Mouse (Mus musculus) heart, embryonic 13.5 days (tissue): ENCODE results near the gene Rsph14. TPM values are rescaled to one million over a fixed set of nuclear protein-coding genes. Genes with fewer than 3 reads are reported as not detected.
"Not testable (repeated sequence)": the region's sequence is repeated elsewhere in the genome, so short reads cannot be mapped to it uniquely, and the experiment has no call there.

Experiments
- ATAC-seq: fragments of 200-750 bp; cut with Nextera tagmentation; 2 replicates; pipeline ENCODE4 v1.8.0; 2017; ENCODE audit warnings: moderate TSS enrichment; ENCODE audit not compliant: insufficient number of reproducible peaks, low FRiP score, low TSS enrichment; ENCODE audit errors: extremely low read depth
- H3K27ac ChIP-seq: fragments of 300-500 bp; sonication (generic); replicated peaks from 2 replicates; pipeline ENCODE4 v1.5.1; 2015; ENCODE audit warnings: moderate library complexity, mild to moderate bottlenecking, inconsistent platforms
- H3K27me3 ChIP-seq: fragments of 300-500 bp; sonication (generic); replicated peaks from 2 replicates; pipeline ENCODE4 v1.6.1; 2015; ENCODE audit warnings: mild to moderate bottlenecking, inconsistent platforms
- H3K36me3 ChIP-seq: fragments of 300-500 bp; sonication (generic); 2 replicates; pipeline ENCODE4 v1.6.1; 2015; ENCODE audit warnings: mild to moderate bottlenecking, inconsistent platforms
- H3K4me1 ChIP-seq: fragments of 300-500 bp; sonication (generic); 2 replicates; pipeline ENCODE4 v1.6.1; 2015; ENCODE audit warnings: inconsistent platforms
- H3K4me2 ChIP-seq: fragments of 300-500 bp; sonication (generic); 2 replicates; pipeline ENCODE4 v1.6.1; 2015; ENCODE audit warnings: inconsistent platforms, mild to moderate bottlenecking, moderate library complexity
- H3K4me3 ChIP-seq: fragments of 300-500 bp; sonication (generic); 2 replicates; pipeline ENCODE4 v1.5.1; 2015; ENCODE audit warnings: moderate library complexity, mild to moderate bottlenecking, inconsistent platforms
- H3K9ac ChIP-seq: fragments of 300-500 bp; sonication (generic); 2 replicates; pipeline ENCODE4 v1.6.1; 2015; ENCODE audit warnings: inconsistent platforms, mild to moderate bottlenecking, moderate library complexity
- H3K9me3 ChIP-seq: fragments of 300-500 bp; sonication (generic); 2 replicates; pipeline ENCODE4 v1.6.1; 2016; ENCODE audit warnings: inconsistent platforms
- WGBS: fragments of 180-500 bp; shearing (Covaris S2); methylation state at CpG from one replicate; pipeline ENCODE4 v1.1.7; 2015; ENCODE audit warnings: mixed read lengths; 5-methylcytosine and 5-hydroxymethylcytosine counted together
- polyA plus RNA-seq: library from polyadenylated mRNA; unstranded; fragments of >200 nt; fragmentation: Nextera tagmentation; extraction: Ambion mirVana; gene quantifications from 2 replicates; pipeline ENCODE4 v1.2.1, GENCODE M21; 2015

Rsph14 gene
- polyA plus RNA-seq, 1 experiment from 2014 or later: not detected

DNA sequence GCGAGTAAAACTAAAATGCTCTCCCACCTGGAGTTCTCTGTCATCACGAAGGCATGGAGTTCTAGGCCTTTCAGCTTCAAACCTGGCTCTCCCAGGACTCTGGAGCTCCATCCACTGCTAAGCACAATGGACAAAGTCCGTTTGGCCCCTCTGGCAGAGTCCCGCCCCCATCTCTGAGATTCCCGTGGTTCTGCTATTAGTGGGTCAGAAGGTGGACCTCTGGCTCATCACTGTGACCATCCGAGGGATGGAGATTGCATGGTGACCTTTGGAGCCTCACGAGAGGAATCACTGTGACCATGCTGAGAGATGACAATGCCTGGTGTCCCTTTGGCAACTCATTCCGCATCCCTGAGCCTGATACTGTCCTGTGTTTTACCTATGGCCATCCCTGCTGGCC, 20.5 kb upstream of the Rsph14 start:
- Histone ChIP-seq H3K9ac (no peak overlapping the region), H3K9me3 (no peaks in the 10 kb centered on the region), H3K4me1 (peaks cover 28% of the 10 kb centered on the region), H3K4me2 (no peak overlapping the region), H3K36me3 (no peaks in the 10 kb centered on the region), H3K27me3 (peaks cover 53% of the 10 kb centered on the region), H3K4me3 (no peak overlapping the region), H3K27ac (no peak overlapping the region)
- no peak for ATAC-seq
- WGBS: 79% methylated on average over 8 of the region's 8 CpGs

DNA sequence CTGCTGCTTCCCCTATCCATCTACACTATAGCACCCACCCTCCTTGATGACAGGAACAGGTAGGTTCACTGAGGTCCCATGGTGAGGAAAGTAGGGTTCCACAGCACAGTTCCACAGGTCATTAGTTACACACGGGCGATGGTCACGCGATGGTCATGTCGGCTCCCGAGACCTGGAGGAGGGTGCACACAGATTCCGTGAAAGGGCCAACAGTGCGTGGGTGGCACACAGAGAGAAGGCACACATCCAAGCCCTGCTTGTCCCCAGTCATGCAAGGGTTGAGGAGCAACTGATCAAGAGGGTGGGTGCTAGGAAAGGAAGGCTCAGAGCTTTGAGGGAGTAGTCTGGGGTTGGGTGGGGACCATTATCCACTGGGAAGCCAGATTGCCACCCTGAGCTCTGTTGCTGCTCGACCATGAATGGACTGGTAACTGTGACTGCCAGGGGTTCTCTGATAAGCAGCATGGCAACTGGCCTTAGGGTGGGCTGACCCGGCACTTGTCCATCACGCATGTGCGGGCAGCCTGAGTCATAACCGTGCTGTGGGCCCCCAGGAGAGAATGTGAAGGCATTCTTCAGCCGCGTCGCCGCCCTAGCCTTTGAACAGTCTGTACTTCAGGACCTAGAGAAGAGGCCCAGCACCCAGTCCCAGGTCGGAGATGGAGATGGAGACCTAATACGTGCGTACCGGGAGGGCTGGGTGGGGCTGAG, 19.1 kb upstream of the Rsph14 start:
- Histone ChIP-seq H3K9ac (no peak overlapping the region), H3K4me3 (no peak overlapping the region), H3K27ac (no peak overlapping the region), H3K36me3 (peaks cover 3% of the 10 kb centered on the region; the same call in 1 of the 2 replicates), H3K27me3 (peaks cover 42% of the 10 kb centered on the region), H3K4me2 (no peak overlapping the region), H3K4me1 (peaks cover 28% of the 10 kb centered on the region), H3K9me3 (no peaks in the 10 kb centered on the region)
- ATAC-seq: no peak
- 86% methylated on average over 21 of the region's 21 CpGs for WGBS

GRCm38 (mm10) chr10:75048711-75049110, 16.3 kb upstream of the Rsph14 start:
- Histone ChIP-seq H3K4me1 (peaks cover 6% of the 10 kb centered on the region), H3K36me3 (peaks cover 7% of the 10 kb centered on the region), H3K27ac (no peak overlapping the region), H3K9ac (no peak overlapping the region), H3K27me3 (peaks cover 33% of the 10 kb centered on the region), H3K9me3 (no peaks in the 10 kb centered on the region), H3K4me3 (no peak overlapping the region), H3K4me2 (no peak overlapping the region)
- ATAC-seq: no peak
- 77% methylated on average over 7 of the region's 7 CpGs for WGBS

GRCm38 (mm10) chr10:75045831-75046230, 13.4 kb upstream of the Rsph14 start:
- H3K4me3 ChIP-seq: no peak overlapping the region
- no peak overlapping the region for H3K4me2 ChIP-seq
- no peaks in the 10 kb centered on the region for H3K4me1 ChIP-seq
- peaks cover 7% of the 10 kb centered on the region for H3K36me3 ChIP-seq
- peaks cover 8% of the 10 kb centered on the region; the same call in 1 of the 2 replicates for H3K27me3 ChIP-seq
- no peak overlapping the region for H3K9ac ChIP-seq
- H3K9me3 ChIP-seq: no peaks in the 10 kb centered on the region
- no peak for ATAC-seq
- H3K27ac ChIP-seq: no peak overlapping the region
- 91% methylated on average over 15 of the region's 15 CpGs for WGBS

GRCm38 (mm10) chr10:75044459-75044858, 12.1 kb upstream of the Rsph14 start:
- Histone ChIP-seq H3K27me3 (peaks cover 8% of the 10 kb centered on the region; the same call in 1 of the 2 replicates), H3K4me3 (no peak overlapping the region), H3K9ac (no peak overlapping the region), H3K27ac (no peak overlapping the region), H3K9me3 (no peaks in the 10 kb centered on the region), H3K36me3 (peaks cover 7% of the 10 kb centered on the region), H3K4me1 (no peaks in the 10 kb centered on the region), H3K4me2 (no peak overlapping the region)
- 29% methylated on average over 7 of the region's 7 CpGs for whole genome bisulfite sequencing
- no peak for ATAC-seq

DNA sequence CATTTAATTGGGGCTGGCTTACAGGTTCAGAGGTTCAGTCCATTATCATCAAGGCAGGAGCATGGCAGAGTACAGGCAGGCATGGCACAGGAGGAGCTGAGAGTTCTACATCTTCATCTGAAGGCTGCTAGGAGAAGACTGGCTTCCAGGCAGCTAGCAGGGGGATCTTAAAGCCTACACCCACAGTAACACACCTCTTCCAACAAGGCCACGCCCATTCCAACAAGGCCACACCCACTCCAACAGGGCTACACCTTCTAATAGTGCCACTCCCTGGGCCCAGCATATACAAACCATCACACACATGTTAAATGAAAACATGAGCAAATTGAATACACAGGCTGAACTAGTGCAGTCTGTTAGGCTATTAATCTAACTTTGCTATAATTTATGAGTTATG, 9.7 kb upstream of the Rsph14 start:
- H3K4me3 ChIP-seq, H3K4me1 ChIP-seq, ATAC-seq, H3K27me3 ChIP-seq, H3K27ac ChIP-seq, H3K9ac ChIP-seq, H3K9me3 ChIP-seq, H3K4me2 ChIP-seq, H3K36me3 ChIP-seq: not testable (repeated sequence)
- 0% methylated on average over 1 of the region's 1 CpGs for WGBS

- H3K9ac ChIP-seq: peak within 1 kb of the TSS; percentile 78
- H3K4me3 ChIP-seq: peak within 1 kb of the TSS; percentile 53
- H3K4me1 ChIP-seq: peaks cover 25% of the 10 kb centered on the region
- peak; percentile 84 for ATAC-seq
- H3K27ac ChIP-seq: peak within 1 kb of the TSS; percentile 49; the same call in 1 of the 2 replicates
- peak within 1 kb of the TSS; percentile 76 for H3K4me2 ChIP-seq
- no peaks in the 10 kb centered on the region for H3K9me3 ChIP-seq
- no peaks in the 10 kb centered on the region for H3K36me3 ChIP-seq
- 1% methylated on average over 36 of the region's 36 CpGs for WGBS
- no peaks in the 10 kb centered on the region for H3K27me3 ChIP-seq
Measured at GRCm38 (mm10) chr10:75036883-75037379, 4.5 kb upstream of the Rsph14 start, which contains the start of gene Rab36. TSS of gene Rab36 (plus strand) at chr10:75037058.

DNA sequence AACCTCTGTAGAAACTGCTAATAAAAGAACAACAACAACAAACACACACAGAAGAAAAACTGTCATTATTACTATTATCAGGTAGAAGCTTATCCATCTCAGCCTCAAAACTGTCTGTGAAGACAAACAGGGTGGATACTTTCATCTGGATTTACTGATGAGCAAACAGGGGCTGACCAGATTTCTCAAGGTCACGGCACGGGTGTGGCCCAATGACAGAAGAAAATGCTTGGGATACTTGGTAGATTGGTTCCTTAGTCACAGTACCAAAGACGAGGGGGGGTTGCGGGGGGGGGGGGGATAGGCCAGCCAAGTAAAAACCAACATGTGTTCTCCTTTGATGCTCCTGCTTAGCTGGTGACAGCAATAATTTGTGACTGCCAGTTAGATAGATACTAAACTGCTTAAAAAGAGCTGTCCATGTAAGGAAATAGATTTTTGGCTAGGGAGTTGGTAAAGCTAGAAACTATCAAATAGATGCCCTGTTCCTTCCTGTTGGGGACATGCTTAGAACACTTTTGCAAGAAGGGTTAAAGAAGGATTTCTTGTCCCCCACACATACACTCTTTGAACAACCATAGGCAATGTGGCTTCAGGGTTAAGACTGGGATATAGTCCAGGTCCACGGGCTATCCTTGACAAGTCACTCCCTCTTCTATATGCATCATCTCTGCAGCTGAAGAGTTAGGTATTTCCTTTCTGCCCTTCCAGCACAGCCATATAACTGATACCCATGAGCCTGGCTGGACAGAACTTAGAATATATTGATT, 856 bp downstream of the Rsph14 start:
- H3K27ac ChIP-seq: no peak overlapping the region
- no peaks in the 10 kb centered on the region for H3K36me3 ChIP-seq
- no peaks in the 10 kb centered on the region for H3K27me3 ChIP-seq
- 65% methylated on average over 5 of the region's 5 CpGs for WGBS
- H3K9me3 ChIP-seq: no peaks in the 10 kb centered on the region
- no peak for ATAC-seq
- peaks cover 13% of the 10 kb centered on the region for H3K4me1 ChIP-seq
- no peak overlapping the region for H3K4me3 ChIP-seq
- no peak overlapping the region for H3K4me2 ChIP-seq
- H3K9ac ChIP-seq: no peak overlapping the region

GRCm38 (mm10) chr10:75030234-75030633, 2.2 kb downstream of the Rsph14 start:
- H3K4me2 ChIP-seq: no peak overlapping the region
- H3K4me3 ChIP-seq: no peak overlapping the region
- H3K27me3 ChIP-seq: no peaks in the 10 kb centered on the region
- 73% methylated on average over 3 of the region's 3 CpGs for WGBS
- H3K9me3 ChIP-seq: no peaks in the 10 kb centered on the region
- no peaks in the 10 kb centered on the region for H3K36me3 ChIP-seq
- ATAC-seq: no peak
- H3K27ac ChIP-seq: no peak overlapping the region
- no peak overlapping the region for H3K9ac ChIP-seq
- H3K4me1 ChIP-seq: 0 out of 2 replicates have a peak, but pooled peaks cover 6% of the 10 kb centered on the region

DNA sequence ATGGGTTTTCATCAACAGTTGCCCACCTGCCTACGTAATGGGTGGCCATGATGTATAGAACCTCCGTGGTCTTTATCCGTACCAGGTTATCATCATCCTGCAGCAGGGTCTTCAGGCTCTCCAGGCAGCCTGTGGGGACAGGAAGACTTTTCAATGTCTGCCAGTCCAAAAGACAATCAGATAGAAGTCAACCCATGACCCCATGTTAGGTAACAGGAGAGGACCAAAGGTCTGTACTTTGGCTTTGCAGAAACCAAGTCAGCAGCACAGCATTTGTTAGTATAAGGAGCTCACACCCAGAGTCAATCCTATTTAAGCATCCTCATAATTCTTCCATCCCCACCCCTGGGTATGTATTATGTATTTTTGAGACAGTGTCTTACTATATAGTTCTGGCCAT, 2.7 kb downstream of the Rsph14 start:
- H3K36me3 ChIP-seq: no peaks in the 10 kb centered on the region
- no peak for ATAC-seq

DNA sequence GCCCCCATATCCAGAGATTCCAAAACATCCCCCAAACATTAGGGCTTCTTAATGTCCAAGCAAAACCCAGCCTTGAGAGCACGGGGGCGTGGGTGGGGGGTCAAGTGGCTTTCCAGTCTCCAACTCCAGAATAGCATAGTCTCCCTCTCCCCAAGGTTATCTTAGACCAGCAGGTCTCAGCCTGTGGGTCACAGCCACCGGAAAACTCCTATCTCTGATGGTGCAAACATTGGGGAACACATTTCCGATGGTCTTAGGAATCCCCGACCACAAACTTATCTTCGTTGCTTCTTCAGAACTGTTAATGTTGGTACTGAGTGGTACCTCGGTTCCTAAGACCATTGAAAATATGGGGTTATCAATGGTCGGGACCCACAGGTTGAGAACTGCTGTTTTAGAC, 3.6 kb downstream of the Rsph14 start:
- Histone ChIP-seq H3K9me3 (no peaks in the 10 kb centered on the region), H3K4me3 (no peak overlapping the region), H3K36me3 (no peaks in the 10 kb centered on the region), H3K9ac (no peak overlapping the region), H3K27me3 (no peaks in the 10 kb centered on the region), H3K27ac (no peak overlapping the region), H3K4me1 (0 out of 2 replicates have a peak, but pooled peaks cover 6% of the 10 kb centered on the region), H3K4me2 (no peak overlapping the region)
- ATAC-seq: no peak
- 56% methylated on average over 8 of the region's 8 CpGs for WGBS

More for the DNA sequence above, 2.7 kb downstream of the Rsph14 start:
- H3K9me3 ChIP-seq: no peaks in the 10 kb centered on the region
- H3K9ac ChIP-seq: no peak overlapping the region
- H3K4me1 ChIP-seq: 0 out of 2 replicates have a peak, but pooled peaks cover 6% of the 10 kb centered on the region
- 83% methylated on average over 3 of the region's 3 CpGs for WGBS
- H3K4me2 ChIP-seq: no peak overlapping the region
- H3K27ac ChIP-seq: no peak overlapping the region
- H3K4me3 ChIP-seq: no peak overlapping the region
- H3K27me3 ChIP-seq: no peaks in the 10 kb centered on the region
